Mouse (Mus musculus): ENCODE results near the gene Tmem38b.
"Not testable (repeated sequence)": the region's sequence is repeated elsewhere in the genome, so short reads cannot be mapped to it uniquely, and the experiment has no call there.

The Tmem38b gene

DNA sequence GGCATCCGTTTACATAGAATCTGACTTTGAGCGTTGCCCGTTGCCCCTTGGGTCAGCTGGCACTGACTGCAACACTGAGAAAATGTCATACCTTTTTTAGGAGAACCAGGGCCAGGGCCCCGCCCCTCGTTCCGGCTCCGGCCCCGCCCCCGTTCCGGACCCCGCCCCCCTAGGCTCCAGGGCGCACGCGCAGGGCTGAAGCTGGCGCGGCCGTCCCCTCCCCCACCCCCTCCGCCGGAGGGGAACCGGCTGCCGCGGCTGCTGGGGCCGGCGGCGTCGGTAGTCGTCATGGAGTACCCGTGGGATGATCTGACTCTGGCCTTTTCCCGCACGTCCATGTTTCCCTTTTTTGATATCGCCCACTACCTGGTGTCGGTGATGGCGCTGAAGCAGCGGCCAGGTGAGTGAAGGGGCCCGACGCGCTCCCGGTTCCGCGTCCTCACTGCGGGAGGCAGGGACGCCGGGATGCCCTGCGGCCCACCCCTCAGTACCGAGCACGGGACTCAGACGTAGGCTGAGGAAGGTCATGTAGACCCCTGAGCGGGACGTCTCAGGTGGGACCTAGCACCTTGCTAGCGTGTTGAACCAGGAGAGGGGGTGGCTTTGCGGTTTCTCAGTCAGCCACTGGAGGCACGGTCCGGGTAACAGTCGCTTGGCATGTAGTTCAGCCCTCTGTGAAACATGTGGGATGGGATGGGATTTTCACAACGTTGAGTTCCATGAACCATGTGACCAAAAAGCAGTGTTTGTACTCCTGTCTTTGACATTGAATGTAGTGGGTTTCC is at the start of gene Tmem38b:
Gene Tmem38b (plus strand): TSS at position 225 of the 785 bp plus-strand sequence.
- DNase-seq, result peak; percentile 44 to 45

GRCm38 (mm10) chr4:53781396-53781795 is 44.4 kb upstream of the Tmem38b start:
- DNase-seq, result no peak

DNA sequence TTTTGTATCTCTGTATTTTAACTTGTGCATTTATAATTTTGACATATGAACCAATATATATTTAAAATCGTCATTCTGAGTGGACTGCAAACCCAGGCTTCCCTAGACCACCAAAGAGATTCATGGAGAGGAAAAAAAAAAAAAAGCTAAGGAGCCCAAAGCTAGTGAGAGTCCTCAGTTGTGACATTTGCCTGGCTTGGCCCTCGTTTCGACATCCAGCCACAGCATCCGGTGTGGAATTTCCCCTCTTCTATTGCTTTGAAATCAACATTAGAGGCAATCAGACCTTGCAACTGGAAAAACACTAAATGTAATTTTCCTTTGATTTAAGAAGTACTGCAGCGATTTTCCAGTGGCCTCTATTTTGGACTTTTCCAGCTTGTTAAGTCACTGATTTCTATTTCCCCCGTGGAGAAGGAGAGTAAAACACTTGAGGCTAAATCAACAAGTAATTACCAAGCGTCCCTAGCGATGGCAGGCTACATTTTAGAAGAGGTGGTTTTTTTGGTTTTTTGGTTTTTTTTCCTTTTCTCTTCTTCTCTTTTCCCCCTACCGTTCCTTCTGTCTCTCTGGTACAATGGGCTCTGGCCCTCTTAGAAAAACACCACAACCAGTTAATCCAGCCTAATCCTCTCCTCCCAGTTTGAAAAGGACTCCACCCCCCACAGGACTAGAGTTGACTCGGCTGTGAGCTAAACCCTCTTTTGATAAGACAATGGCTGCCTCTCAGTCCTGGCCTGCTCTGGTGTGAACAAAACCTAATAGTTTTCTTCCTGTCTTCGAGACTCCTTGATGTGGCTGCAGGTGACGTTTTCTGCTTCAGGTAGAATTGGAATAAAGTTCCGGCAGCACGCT is 43.4 kb upstream of the Tmem38b start:
- DNase-seq, result no peak

DNA sequence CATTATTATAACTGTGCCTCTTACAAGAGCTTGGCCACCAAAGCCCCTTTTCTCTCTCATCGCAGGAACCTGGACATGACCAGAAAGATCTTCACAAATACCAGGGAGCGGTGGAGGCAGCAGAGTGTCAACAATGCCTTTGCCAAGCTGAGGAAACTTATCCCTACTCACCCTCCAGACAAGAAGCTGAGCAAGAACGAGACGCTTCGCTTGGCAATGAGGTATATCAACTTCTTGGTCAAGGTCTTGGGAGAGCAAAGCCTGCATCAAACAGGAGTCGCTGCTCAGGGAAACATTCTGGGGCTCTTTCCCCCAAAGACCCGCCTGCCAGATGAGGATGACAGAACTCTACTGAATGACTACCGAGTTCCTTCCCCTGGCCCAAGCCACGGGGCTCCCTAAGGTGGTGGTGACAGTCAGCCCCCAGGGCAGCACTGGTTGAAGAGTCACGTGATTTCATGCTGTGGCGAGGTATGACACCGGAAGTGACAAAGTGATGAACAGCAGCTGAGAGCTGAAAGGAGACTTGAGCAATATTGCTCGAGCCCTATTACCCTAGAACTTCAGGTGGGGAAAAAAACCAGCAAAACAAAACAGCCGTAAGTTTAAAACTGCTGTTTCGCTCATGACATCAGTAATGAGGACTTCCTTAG is 40.0 kb upstream of the Tmem38b start:
- DNase-seq, result peak; percentile 6 to 15

DNA sequence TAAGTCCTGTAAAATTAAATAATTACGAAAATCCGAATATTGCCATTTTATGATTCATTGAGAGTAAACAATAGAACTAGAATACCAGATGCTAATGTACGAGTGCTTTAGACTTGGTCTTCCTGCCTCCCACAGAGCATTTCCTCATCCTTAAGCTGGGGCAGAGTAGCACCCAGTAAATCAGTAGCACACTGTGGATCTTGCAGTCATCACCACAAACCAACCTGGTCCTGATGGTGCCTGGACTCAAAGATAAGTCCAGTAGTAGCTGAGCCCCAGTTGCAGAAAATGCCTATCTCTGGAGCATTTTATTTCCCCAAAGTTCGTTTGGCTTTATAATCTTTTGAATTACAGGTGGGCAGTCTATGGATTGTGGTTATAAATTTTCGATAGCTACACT is 39.0 kb upstream of the Tmem38b start:
- DNase-seq, result no peak

GRCm38 (mm10) chr4:53789346-53789745 is 36.5 kb upstream of the Tmem38b start:
- no peak for DNase-seq

GRCm38 (mm10) chr4:53794257-53794966 is 31.4 kb upstream of the Tmem38b start:
- DNase-seq, result no peak

DNA sequence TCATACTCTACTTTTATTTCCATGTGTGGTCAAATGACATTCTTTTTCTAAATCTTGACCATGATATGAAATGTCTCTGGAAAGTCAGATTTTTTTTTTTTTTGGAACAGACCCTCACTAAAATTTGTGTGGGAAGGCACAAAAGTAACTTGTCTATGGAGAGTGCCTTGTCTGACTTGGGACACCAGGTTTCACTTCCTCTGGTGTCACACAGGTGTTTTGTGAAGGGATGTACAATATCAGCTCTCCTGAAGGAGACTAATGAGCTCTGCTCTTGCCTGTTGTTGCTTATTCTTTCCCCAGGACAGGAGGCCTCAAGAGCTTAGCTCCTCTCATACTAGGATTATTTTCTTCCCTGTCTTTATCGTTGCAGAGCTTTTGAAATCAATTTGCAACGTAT is 30.8 kb upstream of the Tmem38b start:
- no peak for DNase-seq

- no peak for DNase-seq
These were observed 30.1 kb upstream of the Tmem38b start for GRCm38 (mm10) chr4:53795706-53796105.

- DNase-seq, result no peak
These were observed 28.7 kb upstream of the Tmem38b start for GRCm38 (mm10) chr4:53796865-53797772.

DNA sequence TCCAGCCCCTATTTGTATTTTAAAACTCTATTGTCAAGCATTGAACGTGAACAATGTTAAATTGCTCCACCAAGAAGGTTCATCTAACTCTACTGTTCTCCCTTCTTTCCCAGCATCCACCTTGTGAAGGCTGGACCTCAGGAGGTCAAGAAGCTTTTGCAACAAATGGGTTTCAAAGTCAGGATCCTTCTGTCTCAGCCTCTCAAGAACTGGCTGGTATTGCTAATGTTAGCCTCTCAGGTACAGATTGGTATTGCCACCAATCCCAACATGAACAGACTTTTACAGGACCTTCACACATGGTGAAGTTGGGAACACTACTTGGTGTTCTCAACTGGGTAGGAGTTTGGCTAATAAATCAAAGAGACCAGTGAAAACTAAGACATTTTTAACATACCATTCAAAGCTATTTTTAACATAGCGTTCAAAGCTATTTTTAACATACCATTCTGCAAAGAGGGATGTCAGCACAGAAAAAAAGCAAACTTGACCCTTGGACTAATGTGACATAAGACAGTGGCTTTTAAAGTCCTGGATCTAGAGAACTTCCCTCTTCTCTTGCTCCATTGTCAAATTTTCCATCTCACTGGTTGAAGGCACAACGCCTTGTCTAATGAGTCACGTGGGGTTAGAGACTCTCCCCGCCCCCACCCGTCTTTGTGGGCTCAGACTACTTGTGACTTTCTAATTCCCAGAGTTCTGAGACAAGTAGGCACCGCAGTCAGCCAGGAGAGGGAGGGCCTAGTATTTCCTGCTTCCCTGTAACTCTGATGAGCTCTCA is 26.8 kb upstream of the Tmem38b start:
- DNase-seq, result no peak

GRCm38 (mm10) chr4:53799753-53800152 is 26.1 kb upstream of the Tmem38b start:
- DNase-seq, result no peak

- DNase-seq, result not testable (repeated sequence)
These were observed 22.2 kb upstream of the Tmem38b start for GRCm38 (mm10) chr4:53803674-53804073.

DNA sequence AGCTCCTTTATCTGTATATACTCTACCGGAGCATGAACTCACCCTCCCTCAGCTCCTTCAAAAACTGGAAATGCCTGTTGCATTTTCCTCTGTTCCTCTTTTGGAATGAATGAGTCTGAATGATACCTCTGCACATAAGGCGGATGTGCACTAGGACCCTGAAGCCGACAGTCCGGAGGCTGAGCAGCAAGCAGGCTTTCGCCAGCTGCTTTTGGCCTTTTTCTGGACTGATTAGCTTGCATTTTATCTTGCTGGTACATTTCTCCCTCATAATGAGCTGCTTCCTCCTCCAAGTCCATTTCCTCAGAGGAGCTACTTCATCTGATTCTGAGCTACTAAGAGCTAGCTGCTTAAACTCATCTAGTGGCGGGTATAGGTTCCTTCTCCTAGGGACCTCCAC is 19.4 kb upstream of the Tmem38b start:
- DNase-seq, result not testable (repeated sequence)

DNA sequence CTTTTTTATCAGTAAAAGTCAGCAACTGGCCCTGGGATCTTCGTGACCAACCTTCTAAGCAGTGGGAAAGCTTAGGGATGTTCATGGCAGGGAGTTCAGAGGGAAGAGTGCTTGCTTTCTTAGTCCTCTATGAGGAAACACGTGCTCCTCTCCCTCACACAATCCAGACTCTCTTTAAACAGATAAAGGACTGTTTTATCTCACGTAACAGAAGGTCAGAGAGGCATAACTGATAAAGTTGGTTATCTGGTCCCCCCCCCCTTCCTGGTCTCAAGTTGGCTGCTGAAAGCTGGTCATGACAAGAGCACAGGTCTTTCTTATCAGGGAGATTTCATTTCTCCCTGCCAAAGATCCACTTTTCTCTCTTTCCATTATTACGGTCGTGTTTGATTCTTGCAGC is 7.5 kb upstream of the Tmem38b start:
- no peak for DNase-seq

- no peak for DNase-seq
These were observed 2.1 kb upstream of the Tmem38b start for GRCm38 (mm10) chr4:53823697-53824096.

- no peak for DNase-seq
These were observed 1.0 kb upstream of the Tmem38b start for GRCm38 (mm10) chr4:53824831-53825230.

GRCm38 (mm10) chr4:53826641-53827248 is 900 bp downstream of the Tmem38b start:
- DNase-seq, result no peak

DNA sequence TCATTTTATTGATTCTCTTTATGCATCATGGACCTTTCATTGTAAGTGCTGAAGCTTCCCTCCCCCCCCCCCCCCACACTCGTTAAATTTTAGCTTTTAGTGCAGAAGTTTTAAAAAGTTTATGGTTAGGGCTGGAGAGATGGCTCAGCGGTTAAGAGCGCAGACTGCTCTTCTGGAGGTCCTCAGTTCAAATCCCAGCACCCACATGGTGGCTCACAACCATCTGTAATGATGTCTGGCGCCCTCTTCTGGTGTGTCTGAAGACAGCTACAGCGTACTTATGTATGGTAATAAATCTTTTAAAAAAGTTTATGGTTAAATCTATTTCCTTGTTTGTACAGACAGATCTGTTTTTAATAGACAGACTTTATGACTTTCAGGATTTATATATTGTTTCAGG is 2.0 kb downstream of the Tmem38b start:
- no peak for DNase-seq

GRCm38 (mm10) chr4:53828914-53829313 is 3.1 kb downstream of the Tmem38b start:
- DNase-seq, result no peak
